Mouse (Mus musculus) NIH3T3 (cell line): Measurements from ENCODE around the gene P2rx3.
A peak's percentile ranks its signal among the peaks of the same experiment; 100 is the strongest.

ENCODE experiments used
- DNase-seq: peaks from one replicate; pipeline ENCODE4 v3.0.0-alpha.2; 2012; ENCODE audit warnings: low read depth

The P2rx3 gene

GRCm38 (mm10) chr2:85043623-85044022 is 6.4 kb upstream of the P2rx3 start:
- DNase-seq = no peak

GRCm38 (mm10) chr2:85038336-85038735 is 1.1 kb upstream of the P2rx3 start:
- DNase-seq = no peak

- no peak for DNase-seq
Observed at GRCm38 (mm10) chr2:85036507-85037046, 685 bp downstream of the P2rx3 start.

GRCm38 (mm10) chr2:85034169-85034568 is 3.1 kb downstream of the P2rx3 start:
- DNase-seq = no peak

GRCm38 (mm10) chr2:85033121-85033520 is 4.1 kb downstream of the P2rx3 start:
- peak; percentile 72 for DNase-seq

- no peak for DNase-seq
Observed at GRCm38 (mm10) chr2:85030989-85031388, 6.3 kb downstream of the P2rx3 start.

GRCm38 (mm10) chr2:85029897-85030296 is 7.4 kb downstream of the P2rx3 start:
- no peak for DNase-seq

- no peak for DNase-seq
Observed at GRCm38 (mm10) chr2:85027281-85027680, 10.0 kb downstream of the P2rx3 start.

- no peak for DNase-seq
Observed at GRCm38 (mm10) chr2:85026178-85026577, 11.1 kb downstream of the P2rx3 start.

- DNase-seq = peak; percentile 73
Observed at GRCm38 (mm10) chr2:85022043-85022442, 15.2 kb downstream of the P2rx3 start.

GRCm38 (mm10) chr2:85014588-85014982 is 22.7 kb downstream of the P2rx3 start:
- DNase-seq = no peak

- DNase-seq = peak; percentile 26
Observed at GRCm38 (mm10) chr2:85013826-85014587, 23.3 kb downstream of the P2rx3 start.

- no peak for DNase-seq
Observed at GRCm38 (mm10) chr2:85012679-85013078, 24.6 kb downstream of the P2rx3 start.

GRCm38 (mm10) chr2:85011906-85012604 is 25.2 kb downstream of the P2rx3 start:
- DNase-seq = peak; percentile 24

GRCm38 (mm10) chr2:85009212-85009611 is 28.1 kb downstream of the P2rx3 start:
- DNase-seq = no peak

- DNase-seq = peak; percentile 68
Observed at GRCm38 (mm10) chr2:85007729-85008128, 29.5 kb downstream of the P2rx3 start.

GRCm38 (mm10) chr2:85006600-85006999 is 30.7 kb downstream of the P2rx3 start:
- no peak for DNase-seq

- DNase-seq = peak; percentile 11
Observed at GRCm38 (mm10) chr2:85004341-85004740, 32.9 kb downstream of the P2rx3 start.

GRCm38 (mm10) chr2:85002575-85002974 is 34.7 kb downstream of the P2rx3 start:
- DNase-seq = no peak

- peak; percentile 74 for DNase-seq
Observed at GRCm38 (mm10) chr2:85001497-85001896, 35.8 kb downstream of the P2rx3 start.

GRCm38 (mm10) chr2:84999486-85000181 is 37.6 kb downstream of the P2rx3 start:
- no peak for DNase-seq

- peak; percentile 39 for DNase-seq
Observed at GRCm38 (mm10) chr2:84996376-84996775, 40.9 kb downstream of the P2rx3 start.

- no peak for DNase-seq
Observed at GRCm38 (mm10) chr2:84987930-84988329, 49.3 kb downstream of the P2rx3 start, which contains the start of gene Prg3. Gene Prg3 (plus strand): TSS chr2:84988215.
